Mouse (Mus musculus) MEL (cell line): ENCODE data around the gene 4932429P05Rik. TPM values are rescaled to one million over a fixed set of nuclear protein-coding genes. Genes with fewer than 3 reads are reported as not detected.

Source experiments
- DNase-seq: peaks from one replicate; pipeline ENCODE4 v3.0.0; 2011; ENCODE audit warnings: low read depth, low spot score
- H3K27ac ChIP-seq: 2 replicates; pipeline ENCODE4 v1.5.1; 2012; ENCODE audit warnings: low read depth, mild to moderate bottlenecking, control low read depth, low read length, moderate library complexity; ENCODE audit not compliant: control insufficient read depth
- H3K27me3 ChIP-seq, 2 experiments: fragments of 150-350 bp in 1 of 2; sonication (generic) in 1 of 2; 2 replicates each; pipeline ENCODE4 v1.6.1; 2012; ENCODE audit warnings: low read length in 2 of 2, mild to moderate bottlenecking in 2 of 2, improper control_type of control experiment in 1 of 2, moderate library complexity in 1 of 2; ENCODE audit not compliant: insufficient read depth in 2 of 2, control insufficient read depth in 1 of 2
- H3K36me3 ChIP-seq, 2 experiments: 2 replicates each; pipeline ENCODE4 v1.6.1; 2012 to 2014; ENCODE audit warnings: low read length in 2 of 2, improper control_type of control experiment in 1 of 2, inconsistent platforms in 1 of 2, mild to moderate bottlenecking in 1 of 2; ENCODE audit not compliant: insufficient read depth in 2 of 2, control insufficient read depth in 1 of 2
- H3K4me1 ChIP-seq, 2 experiments: fragments of 150-350 bp in 1 of 2; sonication (generic) in 1 of 2; 2 replicates each; pipeline ENCODE4 v1.6.1; 2012; ENCODE audit warnings: low read length in 2 of 2, improper control_type of control experiment in 1 of 2, mild to moderate bottlenecking in 1 of 2; ENCODE audit not compliant: insufficient read depth in 2 of 2, control insufficient read depth in 1 of 2
- H3K4me3 ChIP-seq, 2 experiments: fragments of 150-350 bp in 1 of 2; sonication (generic) in 1 of 2; 2 replicates each; pipeline ENCODE4 v1.5.1; 2012; ENCODE audit warnings: low read depth in 2 of 2, low read length in 2 of 2, mild to moderate bottlenecking in 2 of 2, moderate library complexity in 2 of 2, control low read depth in 1 of 2, improper control_type of control experiment in 1 of 2; ENCODE audit not compliant: control insufficient read depth in 1 of 2, insufficient read depth in 1 of 2
- H3K79me2 ChIP-seq: 2 replicates; pipeline ENCODE4 v1.6.1; 2012; ENCODE audit warnings: mild to moderate bottlenecking, low read length, moderate library complexity; ENCODE audit not compliant: control insufficient read depth, poor library complexity, insufficient read depth
- H3K9ac ChIP-seq: 2 replicates; pipeline ENCODE4 v1.6.1; 2012; ENCODE audit warnings: low read depth, mild to moderate bottlenecking, control low read depth, low read length, moderate library complexity; ENCODE audit not compliant: control insufficient read depth, poor library complexity, severe bottlenecking
- H3K9me3 ChIP-seq: fragments of 150-350 bp; sonication (generic); replicated peaks from 2 replicates; pipeline ENCODE4 v1.6.1; 2012; ENCODE audit warnings: mild to moderate bottlenecking, low read length, improper control_type of control experiment, moderate library complexity; ENCODE audit not compliant: insufficient read depth
- JUND ChIP-seq: IDR thresholded peaks from 2 replicates; pipeline ENCODE4 v1.6.1; 2011; ENCODE audit warnings: low read depth, mild to moderate bottlenecking, improper control_type of control experiment, low read length
- MEF2A ChIP-seq: IDR thresholded peaks from 2 replicates; pipeline ENCODE4 v1.6.1; 2014; ENCODE audit warnings: low read depth, mild to moderate bottlenecking, inconsistent platforms, low read length, improper control_type of control experiment; ENCODE audit not compliant: poor library complexity, insufficient replicate concordance, severe bottlenecking; ENCODE audit errors: extremely low read depth
- MYB ChIP-seq: IDR thresholded peaks from 2 replicates; pipeline ENCODE4 v1.6.1; 2011; ENCODE audit warnings: mild to moderate bottlenecking, low read depth, low read length, improper control_type of control experiment
- RAD21 ChIP-seq: IDR thresholded peaks from 2 replicates; pipeline ENCODE4 v1.6.1; 2011; ENCODE audit warnings: mild to moderate bottlenecking, low read depth, low read length, improper control_type of control experiment
- SIN3A ChIP-seq: IDR thresholded peaks from 2 replicates; pipeline ENCODE4 v1.6.1; 2012; ENCODE audit warnings: low read length, improper control_type of control experiment, inconsistent platforms
- ZC3H11A ChIP-seq: IDR thresholded peaks from 2 replicates; pipeline ENCODE4 v1.6.1; 2012; ENCODE audit warnings: low read depth, mild to moderate bottlenecking, inconsistent platforms, low read length, improper control_type of control experiment
- ZMIZ1 ChIP-seq: IDR thresholded peaks from 2 replicates; pipeline ENCODE4 v1.6.1; 2012; ENCODE audit warnings: low read depth, mild to moderate bottlenecking, inconsistent platforms, low read length, improper control_type of control experiment, moderate library complexity
- polyA plus RNA-seq, 2 experiments: library from polyadenylated mRNA; stranded (reverse) in 1 of 2; unstranded in 1 of 2; fragments of >175 nt in 1 of 2; fragments of >200 nt in 1 of 2; gene quantifications; 2 replicates each; pipeline versions ENCODE4 v1.2.1 to v1.2.4; 2012; ENCODE audit warnings: low replicate concordance in 2 of 2, low read depth in 1 of 2; ENCODE audit not compliant: insufficient read length in 2 of 2, insufficient read depth in 1 of 2, missing spikeins in 1 of 2
- total RNA-seq: library from RNA; depleted of rRNA; stranded (reverse); fragments of 300-350 nt; gene quantifications from 2 replicates; pipeline ENCODE4 v1.2.3, GENCODE M21; 2012; rRNA removed

4932429P05Rik gene
- not detected in 2 replicates for total RNA-seq
- polyA plus RNA-seq = not detected

DNA sequence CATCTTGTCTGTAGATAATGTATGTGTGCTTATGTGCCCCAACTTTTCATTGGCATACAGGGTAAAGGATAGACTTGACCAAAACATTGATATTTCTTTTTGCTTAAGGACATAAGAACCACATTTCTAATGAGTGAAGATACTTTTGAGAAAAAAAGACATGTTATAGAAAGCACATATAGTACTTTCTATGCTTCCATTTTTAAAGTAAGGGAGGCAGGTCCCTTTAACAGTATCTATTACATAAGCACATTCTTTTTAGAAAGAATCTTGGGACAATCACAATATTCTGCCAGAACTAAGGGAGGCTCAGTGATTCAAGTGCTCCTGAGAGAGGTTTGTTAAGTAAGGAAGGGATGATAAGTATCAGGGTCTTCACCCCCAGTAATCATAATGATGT, at the start of gene 4932429P05Rik:
TSS of gene 4932429P05Rik (plus strand) at position 301 of the 400 bp plus-strand sequence.
- Histone ChIP-seq H3K4me1 (no peaks in the 10 kb centered on the region), H3K9ac (no peak within 1 kb of the TSS), H3K27ac (no peak within 1 kb of the TSS), H3K79me2 (no peaks in the 10 kb centered on the region)
- TF ChIP-seq ZMIZ1 (no peak), ZC3H11A (no peak), MEF2A (no peak), JUND (no peak), MYB (no peak), RAD21 (no peak), SIN3A (no peak)
- TF ChIP-seq, all 39 proteins: peak for 0
- no peaks in the 10 kb centered on the region for H3K36me3 ChIP-seq
- no peaks in the 10 kb centered on the region for H3K9me3 ChIP-seq
- H3K4me3 ChIP-seq = no peak within 1 kb of the TSS
- no peak for DNase-seq
- H3K27me3 ChIP-seq = no peaks in the 10 kb centered on the region

Other genes with a start within 250 kb of the 4932429P05Rik start
- gene 4930415L06Rik, start 180.6 kb downstream of the 4932429P05Rik start, total RNA-seq = not detected in 2 replicates
- gene 4930415L06Rik, start 180.6 kb downstream of the 4932429P05Rik start, polyA plus RNA-seq = not detected